Mouse (Mus musculus) bone marrow, adult 2 months (tissue): ENCODE measurements around the gene Nat8f1. TPM values are rescaled to one million over a fixed set of nuclear protein-coding genes. Genes with fewer than 3 reads are reported as not detected.
"Not testable (repeated sequence)": the region's sequence is repeated elsewhere in the genome, so short reads cannot be mapped to it uniquely, and the experiment has no call there.

Experiments
- H3K27ac ChIP-seq: fragments of 200-500 bp; 2 replicates; pipeline ENCODE4 v1.5.1; 2012; ENCODE audit warnings: low read depth, mild to moderate bottlenecking, control low read depth, inconsistent platforms, low read length; ENCODE audit not compliant: control insufficient read depth, poor library complexity, insufficient read depth
- H3K4me1 ChIP-seq: fragments of 200-500 bp; 2 replicates; pipeline ENCODE4 v1.6.1; 2011; ENCODE audit warnings: low read length; ENCODE audit not compliant: control insufficient read depth, insufficient read depth
- H3K4me3 ChIP-seq: fragments of 200-500 bp; replicated peaks from 2 replicates; pipeline ENCODE3; 2011; ENCODE audit warnings: mild to moderate bottlenecking, low read depth, low read length, control low read depth; ENCODE audit not compliant: control insufficient read depth
- CTCF ChIP-seq: fragments of 200-500 bp; IDR thresholded peaks from 2 replicates; pipeline ENCODE4 v1.5.1; 2011; ENCODE audit warnings: low read length, control low read depth; ENCODE audit not compliant: control insufficient read depth, insufficient read depth
- POLR2A ChIP-seq: fragments of 200-500 bp; IDR thresholded peaks from 2 replicates; pipeline ENCODE4 v1.6.1; 2011; ENCODE audit warnings: low read depth, mild to moderate bottlenecking, control low read depth, low read length, borderline replicate concordance; ENCODE audit not compliant: control insufficient read depth
- WGBS: fragments of 180-500 bp; shearing (Covaris S2); methylation state at CpG from one replicate; pipeline ENCODE4 v1.1.7; 2018; 5-methylcytosine and 5-hydroxymethylcytosine counted together
- polyA plus RNA-seq: library from polyadenylated mRNA; stranded (reverse); fragments of >200 nt; gene quantifications from 2 replicates; pipeline ENCODE4 v1.2.4, GENCODE M21; 2011; ENCODE audit warnings: low replicate concordance; ENCODE audit not compliant: missing spikeins, insufficient read depth, insufficient read length

The Nat8f1 gene
- polyA plus RNA-seq, 1 experiment, result 24.1 TPM

DNA sequence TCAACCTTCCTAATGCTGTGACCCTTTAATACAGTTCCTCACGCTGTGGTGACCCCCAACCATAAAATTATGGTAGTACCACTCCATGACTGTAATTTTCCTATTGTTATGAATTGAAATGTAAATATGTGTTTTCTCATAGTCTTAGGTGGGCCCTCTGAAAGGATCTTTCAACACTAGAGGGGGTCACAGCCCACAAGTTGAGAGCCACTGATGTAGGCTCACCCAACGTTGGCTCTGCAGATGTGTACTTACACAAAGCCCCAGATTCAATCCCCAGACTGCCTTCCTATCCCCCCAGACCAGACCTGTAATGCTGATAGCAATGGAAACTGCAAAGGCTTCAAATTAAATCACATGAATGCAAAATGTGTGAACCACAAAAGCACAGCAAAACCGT is 20.2 kb upstream of the Nat8f1 start:
- Histone ChIP-seq H3K4me3 (no peak overlapping the region), H3K4me1 (no peaks in the 10 kb centered on the region; the same call in 1 of the 2 replicates), H3K27ac (no peak overlapping the region)
- no peak for TF ChIP-seq POLR2A
- peak; percentile 17; the same call in 1 of the 2 replicates for TF ChIP-seq CTCF
- 62% methylated on average over 3 of the region's 3 CpGs for WGBS

DNA sequence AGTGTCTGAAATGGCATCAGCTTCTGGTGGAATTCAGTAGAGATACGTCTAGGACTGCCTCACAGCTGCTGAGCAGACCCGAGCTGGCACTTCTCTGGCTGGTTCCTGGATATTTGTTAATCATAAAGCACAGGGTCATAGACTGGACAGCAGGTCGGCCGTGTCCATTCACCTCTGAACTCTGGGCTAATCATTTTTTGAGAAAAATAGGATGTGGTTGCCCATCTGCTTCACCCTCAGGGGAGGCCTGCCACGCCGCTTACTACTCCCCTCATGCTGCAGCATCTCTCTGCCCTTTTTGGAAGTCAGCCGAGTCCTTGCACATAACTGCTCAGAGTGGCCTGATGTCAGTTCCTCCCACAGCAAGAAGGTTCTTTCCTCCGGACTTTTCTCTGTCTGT is 18.6 kb upstream of the Nat8f1 start:
- Histone ChIP-seq H3K4me3 (no peak overlapping the region), H3K4me1 (no peaks in the 10 kb centered on the region; the same call in 1 of the 2 replicates), H3K27ac (no peak overlapping the region)
- TF ChIP-seq POLR2A, result no peak
- no peak for TF ChIP-seq CTCF
- 73% methylated on average over 8 of the region's 8 CpGs for WGBS

DNA sequence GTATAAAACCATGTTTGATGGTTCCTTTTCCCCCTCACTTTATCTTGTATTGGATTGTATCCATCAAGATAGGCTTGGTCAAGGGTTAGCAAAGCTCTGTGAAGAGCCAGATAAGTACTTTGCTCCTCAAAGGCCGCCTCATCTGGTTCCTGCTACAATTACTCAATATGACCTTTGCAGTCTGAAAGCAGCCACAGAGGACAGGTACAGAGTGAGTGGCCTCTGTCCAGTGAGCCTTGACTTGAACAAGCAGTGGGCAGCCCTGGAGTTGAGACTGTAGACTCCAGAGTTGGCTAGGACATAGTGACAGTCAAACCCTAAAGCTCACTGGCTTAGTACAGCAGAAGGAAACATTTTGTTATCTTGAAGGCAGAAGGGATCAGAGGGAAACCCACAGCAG is 13.8 kb upstream of the Nat8f1 start:
- H3K27ac ChIP-seq, result no peak overlapping the region
- TF ChIP-seq POLR2A (no peak), CTCF (no peak)
- H3K4me3 ChIP-seq, result no peak overlapping the region
- 52% methylated on average over 1 of the region's 1 CpGs for WGBS
- no peaks in the 10 kb centered on the region for H3K4me1 ChIP-seq

DNA sequence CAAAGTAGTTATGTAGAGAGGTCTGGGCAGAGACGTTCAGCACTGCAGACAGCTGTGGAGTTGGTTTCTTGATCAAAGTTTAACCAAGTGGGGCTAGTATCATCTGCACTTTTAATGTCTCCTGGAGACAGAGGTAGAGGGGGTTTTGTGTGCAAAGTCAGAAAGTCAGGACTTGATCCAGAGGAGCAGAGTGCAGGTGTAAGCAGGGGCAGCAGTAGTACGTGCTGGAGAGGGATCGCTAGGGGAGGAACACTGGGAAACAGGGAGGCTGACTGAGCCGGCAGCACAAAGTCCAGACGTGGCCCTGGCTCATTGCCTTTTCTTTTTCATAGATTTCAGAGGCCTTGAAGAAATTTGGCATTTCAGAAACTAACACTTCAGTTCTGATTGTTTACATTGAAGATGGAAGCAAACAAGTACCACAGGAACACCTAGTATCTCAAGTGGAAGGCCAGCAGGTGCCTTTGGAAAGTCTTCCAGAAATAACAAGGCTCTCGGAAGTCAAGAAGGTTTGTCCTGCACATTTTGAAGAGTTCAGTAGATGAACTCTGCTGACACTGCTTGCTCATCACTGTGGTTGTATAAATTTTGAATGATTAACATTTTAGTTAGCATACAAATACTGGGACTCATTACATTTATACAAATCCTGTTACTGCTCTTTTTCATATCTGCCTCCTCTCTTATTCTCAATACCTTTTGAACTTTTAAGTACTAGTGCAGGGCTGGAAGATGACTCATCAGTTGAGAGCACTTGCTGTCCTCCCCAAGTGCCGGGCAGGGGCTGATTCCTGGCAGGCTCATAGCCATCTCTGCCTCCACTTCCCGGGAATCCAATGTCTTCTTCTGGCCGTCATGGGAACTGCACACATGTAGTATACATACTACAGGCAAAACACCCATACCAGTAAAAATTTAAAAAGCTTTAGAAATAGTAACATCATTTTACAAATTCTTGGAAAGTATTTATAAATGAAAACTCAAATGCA is 12.3 kb upstream of the Nat8f1 start:
- H3K27ac ChIP-seq, result no peak overlapping the region
- WGBS, result 87% methylated on average over 9 of the region's 9 CpGs
- H3K4me1 ChIP-seq, result no peaks in the 10 kb centered on the region
- H3K4me3 ChIP-seq, result no peak overlapping the region
- TF ChIP-seq POLR2A, result no peak
- TF ChIP-seq CTCF, result no peak

DNA sequence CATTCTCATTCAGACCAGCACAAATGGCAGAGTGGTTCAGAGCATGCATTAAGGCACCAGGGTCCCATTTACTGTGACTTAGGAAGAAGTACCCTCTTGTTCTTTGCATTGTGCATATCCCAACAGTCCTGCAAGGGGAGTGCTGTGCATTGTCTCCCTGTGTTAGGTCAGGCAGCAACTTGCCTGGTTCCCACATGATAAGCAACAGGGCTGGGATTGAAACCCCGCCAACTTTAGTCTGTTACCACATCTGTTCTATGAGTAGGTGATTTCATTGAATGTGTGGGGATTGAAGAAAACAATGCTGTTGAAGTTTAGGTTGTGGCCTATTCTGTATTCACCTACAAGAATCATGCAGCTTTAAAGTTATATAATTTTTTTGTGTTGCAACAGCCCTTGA is 11.2 kb upstream of the Nat8f1 start:
- TF ChIP-seq POLR2A, result no peak
- TF ChIP-seq CTCF, result no peak
- Histone ChIP-seq H3K27ac (no peak overlapping the region), H3K4me3 (no peak overlapping the region), H3K4me1 (no peaks in the 10 kb centered on the region)
- 57% methylated on average over 1 of the region's 1 CpGs for WGBS

DNA sequence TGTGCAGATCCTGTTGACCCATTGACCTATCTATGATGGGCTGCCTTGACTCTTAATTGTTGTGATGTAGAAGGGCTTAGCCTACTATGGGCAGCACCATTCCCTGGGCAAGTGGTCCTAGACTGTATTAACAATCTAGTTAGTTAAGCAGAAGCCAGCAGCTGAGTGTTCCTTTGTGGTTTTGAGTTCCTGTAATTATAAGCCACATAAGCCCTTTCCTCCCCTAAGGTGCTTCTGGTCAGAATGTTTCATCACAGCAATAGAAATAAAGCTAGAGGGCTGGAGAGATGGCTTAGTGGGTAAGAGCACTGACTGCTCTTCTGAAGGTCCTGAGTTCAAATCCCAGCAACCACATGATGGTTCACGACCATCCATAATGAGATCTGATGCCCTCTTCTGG is 8.2 kb upstream of the Nat8f1 start:
- no peak overlapping the region for H3K27ac ChIP-seq
- H3K4me1 ChIP-seq, result no peaks in the 10 kb centered on the region
- 76% methylated on average over 1 of the region's 1 CpGs for WGBS
- TF ChIP-seq CTCF, result no peak
- no peak for TF ChIP-seq POLR2A
- H3K4me3 ChIP-seq, result no peak overlapping the region

DNA sequence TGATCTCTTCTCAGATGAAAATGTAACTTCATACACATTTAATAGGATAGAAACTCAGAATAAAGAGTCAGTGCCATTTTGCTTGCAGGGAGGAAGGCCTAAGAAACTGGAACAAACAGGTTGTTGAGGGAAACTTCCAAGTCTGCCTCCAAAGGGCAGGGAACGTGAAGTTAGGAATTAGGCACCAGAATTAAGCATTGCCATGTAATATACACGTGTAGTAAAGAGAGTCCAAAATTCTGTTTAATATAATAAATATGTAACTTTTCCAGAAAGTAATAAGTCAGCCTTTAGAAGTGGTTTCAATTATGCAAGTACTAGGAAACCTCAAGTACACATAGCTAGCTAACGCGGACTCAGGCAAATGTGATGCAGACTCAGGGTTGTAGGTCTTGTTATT is 3.9 kb upstream of the Nat8f1 start:
- Histone ChIP-seq H3K4me1 (peaks cover 2% of the 10 kb centered on the region; the same call in 1 of the 2 replicates), H3K4me3 (no peak overlapping the region), H3K27ac (no peak overlapping the region)
- 86% methylated on average over 4 of the region's 4 CpGs for WGBS
- TF ChIP-seq POLR2A, result no peak

DNA sequence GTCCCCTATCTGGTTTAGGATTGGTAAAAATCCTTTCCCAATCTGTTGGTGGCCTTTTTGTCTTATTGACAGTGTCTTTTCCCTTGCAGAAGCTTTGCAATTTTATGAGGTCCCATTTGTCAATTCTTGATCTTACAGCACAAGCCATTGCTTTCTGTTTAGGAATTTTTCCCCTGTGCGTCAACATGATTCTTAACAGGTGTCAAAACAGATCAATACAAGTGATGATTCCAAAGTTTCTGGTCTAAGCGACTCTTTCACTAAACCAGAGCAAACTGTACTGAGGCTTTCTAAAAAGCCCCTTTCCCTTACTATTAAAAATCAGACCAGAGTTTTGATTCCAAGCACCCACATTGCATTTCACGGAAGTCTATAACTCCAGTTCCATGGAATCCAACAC is 2.9 kb upstream of the Nat8f1 start:
- H3K27ac ChIP-seq, H3K4me3 ChIP-seq, H3K4me1 ChIP-seq: not testable (repeated sequence)
- 93% methylated on average over 3 of the region's 3 CpGs for WGBS
